In genomic region chr3:97930141-97930786, GRCm38 (mm10) we compare ENCODE assay signal across 11 mouse cellular contexts. TPM values are rescaled to one million over a fixed set of nuclear protein-coding genes. Genes with fewer than 3 reads are reported as not detected.
DNase-seq lines count a peak whose midpoint lies in the region; ATAC-seq and TF ChIP-seq lines count a peak whose summit lies in the region.
"Had no signal": no experiment of that assay in that cellular context is flagged by ENCODE, and none has a peak within 500 bp of the region (broad histone marks: within the 10 kb centered on the region; RNA-seq: fewer than 3 reads in every experiment).

No protein-coding gene starts in this region.

- H3K27ac ChIP-seq in liver, embryonic 11.5 days (ENCODE audit: low read depth, low read length) = no peak overlapping the region
- H3K27ac ChIP-seq in embryonic facial prominence, embryonic 11.5 days (replicated peaks; ENCODE audit: low read depth, low read length) = no peak overlapping the region
- H3K27ac ChIP-seq in liver, postnatal 0 days (ENCODE audit: low read depth) = 0 out of 2 replicates have a peak overlapping the region, but pooled peaks have one; percentile 24

- no peaks in the 10 kb centered on the region; the same call in 1 of the 2 replicates for H3K36me3 ChIP-seq in liver, embryonic 11.5 days (ENCODE audit: control insufficient read depth, insufficient read depth, low read length)
- H3K36me3 ChIP-seq in embryonic facial prominence, embryonic 11.5 days (replicated peaks; ENCODE audit: control insufficient read depth, insufficient read depth, low read depth, low read length) = no peaks in the 10 kb centered on the region
- H3K36me3 ChIP-seq in liver, postnatal 0 days (replicated peaks; ENCODE audit: insufficient read depth, low read length) = no peaks in the 10 kb centered on the region

- TF ChIP-seq CTCF in liver, postnatal 0 days (IDR thresholded peaks at IDR 0.05; ENCODE audit: low read depth) = peak; percentile 32

- no peaks in the 10 kb centered on the region for H3K27me3 ChIP-seq in liver, embryonic 11.5 days (replicated peaks; ENCODE audit: control insufficient read depth, insufficient read depth, low read length)
- no peaks in the 10 kb centered on the region for H3K27me3 ChIP-seq in embryonic facial prominence, embryonic 11.5 days (ENCODE audit: control insufficient read depth, insufficient read depth, low read length)
- H3K27me3 ChIP-seq in liver, postnatal 0 days (ENCODE audit: insufficient read depth, low read length) = no peaks in the 10 kb centered on the region

- peaks cover 32% of the 10 kb centered on the region for H3K4me1 ChIP-seq in liver, embryonic 11.5 days (replicated peaks; ENCODE audit: control insufficient read depth, insufficient read depth, low read length)
- H3K4me1 ChIP-seq in embryonic facial prominence, embryonic 11.5 days (ENCODE audit: control insufficient read depth, insufficient read depth, low read length) = peaks cover 8% of the 10 kb centered on the region; the same call in 1 of the 2 replicates
- peaks cover 33% of the 10 kb centered on the region for H3K4me1 ChIP-seq in liver, postnatal 0 days (ENCODE audit: insufficient read depth)

- no peak overlapping the region for H3K9ac ChIP-seq in liver, embryonic 11.5 days (ENCODE audit: low read depth, low read length)
- H3K9ac ChIP-seq in embryonic facial prominence, embryonic 11.5 days (replicated peaks; ENCODE audit: low read length) = no peak overlapping the region
- H3K9ac ChIP-seq in liver, postnatal 0 days (replicated peaks) = no peak overlapping the region

- peak overlapping the region; percentile 4; the same call in 1 of the 2 replicates for H3K4me2 ChIP-seq in liver, embryonic 11.5 days
- no peak overlapping the region for H3K4me2 ChIP-seq in embryonic facial prominence, embryonic 11.5 days (ENCODE audit: low read depth, low read length)
- peak overlapping the region; percentile 63 for H3K4me2 ChIP-seq in liver, postnatal 0 days (ENCODE audit: low read depth, low read length)
- H3K4me2 ChIP-seq: heart, embryonic 11.5 days had no signal

- ATAC-seq in liver, embryonic 11.5 days (replicated peaks; ENCODE audit: low FRiP score) = no peak
- no peak for ATAC-seq in embryonic facial prominence, embryonic 11.5 days (replicated peaks; ENCODE audit: insufficient number of reproducible peaks, low FRiP score, low TSS enrichment, low read depth)
- no peak for ATAC-seq in liver, postnatal 0 days

- WGBS in liver, embryonic 11.5 days = 44% methylated on average over 12 of the region's 12 CpGs
- 35% methylated on average over 12 of the region's 12 CpGs for WGBS in embryonic facial prominence, embryonic 11.5 days
- 39% methylated on average over 12 of the region's 12 CpGs for WGBS in liver, postnatal 0 days (ENCODE audit: insufficient replicate concordance)

- no peak overlapping the region for H3K4me3 ChIP-seq in liver, embryonic 11.5 days (ENCODE audit: low read depth, low read length)
- no peak overlapping the region for H3K4me3 ChIP-seq in embryonic facial prominence, embryonic 11.5 days (ENCODE audit: low read depth, low read length)
- H3K4me3 ChIP-seq in liver, postnatal 0 days (ENCODE audit: low read depth, low read length) = no peak overlapping the region

- peak; percentile 14; the same call in 1 of the 2 replicates for TF ChIP-seq EP300 in liver, postnatal 0 days (IDR thresholded peaks at IDR 0.05; ENCODE audit: low read depth)

- peak; percentile 46 for DNase-seq in embryo, embryonic 10.5 days (ENCODE audit: low spot score)
- no peak for DNase-seq in embryo, embryonic 9.5 days (ENCODE audit: extremely low spot score)
- DNase-seq in liver, embryonic 11.5 days (ENCODE audit: low spot score) = no peak
- no peak for DNase-seq in liver
- DNase-seq in embryonic facial prominence, embryonic 11.5 days (ENCODE audit: low spot score) = peak; percentile 64
- DNase-seq in liver, postnatal 0 days = no peak
- DNase-seq in left cerebral cortex, adult 9 months (ENCODE audit: low spot score in 2 of 2) = no peak
- no peak for DNase-seq in frontal cortex, postnatal 14 days (ENCODE audit: low spot score in 2 of 2)
- DNase-seq: adrenal gland, postnatal 14 days; cerebellum, postnatal 25 days had no signal

- H3K9me3 ChIP-seq in liver, embryonic 11.5 days (ENCODE audit: control insufficient read depth, low read length) = no peaks in the 10 kb centered on the region
- H3K9me3 ChIP-seq in embryonic facial prominence, embryonic 11.5 days (replicated peaks; ENCODE audit: control insufficient read depth, low read length) = no peaks in the 10 kb centered on the region
- no peaks in the 10 kb centered on the region for H3K9me3 ChIP-seq in liver, postnatal 0 days (ENCODE audit: low read length)

RNA-seq across cellular contexts. Expression of gene Sec22b, which starts 29.3 kb away (rescaled TPM):
- 109 and 113 TPM in 2 replicates for polyA plus RNA-seq in liver, embryonic 11.5 days (2014; fragmentation: Nextera tagmentation; extraction: Ambion mirVana)
- polyA plus RNA-seq in embryonic facial prominence, embryonic 11.5 days (2014; fragmentation: Nextera tagmentation; extraction: Ambion mirVana) = 124 and 139 TPM in 2 replicates
- polyA plus RNA-seq in liver, postnatal 0 days (2015; fragmentation: Nextera tagmentation; extraction: Ambion mirVana) = 40.0 and 42.3 TPM in 2 replicates

RNA-seq across cellular contexts. Expression of gene Pde4dip, which starts 41.8 kb away (rescaled TPM):
- 16.8 and 16.9 TPM in 2 replicates for polyA plus RNA-seq in liver, embryonic 11.5 days (2014; fragmentation: Nextera tagmentation; extraction: Ambion mirVana)
- polyA plus RNA-seq in embryonic facial prominence, embryonic 11.5 days (2014; fragmentation: Nextera tagmentation; extraction: Ambion mirVana) = 28.1 and 29.2 TPM in 2 replicates
- polyA plus RNA-seq in liver, postnatal 0 days (2015; fragmentation: Nextera tagmentation; extraction: Ambion mirVana) = 8.1 and 8.5 TPM in 2 replicates

Comparison
In these comparisons a context has a peak if more than half of its experiments do, and no peak if none do; other contexts are left out.
1. DNase-seq: peak in embryo, embryonic 10.5 days (single experiment) and embryonic facial prominence, embryonic 11.5 days (single experiment); none in embryo, embryonic 9.5 days (single experiment), liver, embryonic 11.5 days (single experiment), liver (single experiment), liver, postnatal 0 days (single experiment), left cerebral cortex, adult 9 months (0 of 2) and frontal cortex, postnatal 14 days (0 of 2).